Mouse (Mus musculus): ENCODE results near the gene Kcnk1. TPM values are rescaled to one million over a fixed set of nuclear protein-coding genes. Genes with fewer than 3 reads are reported as not detected.

Gene Kcnk1
- total and polyA plus RNA-seq, 2 experiments: 0.17 to 0.28 TPM

GRCm38 (mm10) chr8:126024891-126025290, 29.9 kb downstream of the Kcnk1 start:
- Histone ChIP-seq H3K79me2 (ENCODE audit: control insufficient read depth, insufficient read depth, low read length) (no peaks in the 10 kb centered on the region), H3K27me3 (ENCODE audit: control insufficient read depth, insufficient read depth, low read length) (no peaks in the 10 kb centered on the region), H3K4me3 (ENCODE audit: insufficient read depth, low read depth, low read length) (no peak overlapping the region), H3K4me1 (ENCODE audit: control insufficient read depth, insufficient read depth, low read length) (no peaks in the 10 kb centered on the region), H3K27ac (replicated peaks; ENCODE audit: insufficient read depth, low read depth, low read length) (no peak overlapping the region), H3K36me3 (ENCODE audit: control insufficient read depth, insufficient read depth, low read length) (no peaks in the 10 kb centered on the region), H3K9ac (ENCODE audit: low read depth, low read length) (no peak overlapping the region)
- DNase-seq (ENCODE audit: extremely low read depth, low read depth, low spot score): no peak
- TF ChIP-seq CTCF (IDR thresholded peaks at IDR 0.05; ENCODE audit: low read depth, low read length) (no peak), POLR2A (IDR thresholded peaks at IDR 0.05; ENCODE audit: extremely low read depth, insufficient read depth, low read length) (no peak)
- 93% methylated on average over 16 of the region's 16 CpGs for WGBS

DNA sequence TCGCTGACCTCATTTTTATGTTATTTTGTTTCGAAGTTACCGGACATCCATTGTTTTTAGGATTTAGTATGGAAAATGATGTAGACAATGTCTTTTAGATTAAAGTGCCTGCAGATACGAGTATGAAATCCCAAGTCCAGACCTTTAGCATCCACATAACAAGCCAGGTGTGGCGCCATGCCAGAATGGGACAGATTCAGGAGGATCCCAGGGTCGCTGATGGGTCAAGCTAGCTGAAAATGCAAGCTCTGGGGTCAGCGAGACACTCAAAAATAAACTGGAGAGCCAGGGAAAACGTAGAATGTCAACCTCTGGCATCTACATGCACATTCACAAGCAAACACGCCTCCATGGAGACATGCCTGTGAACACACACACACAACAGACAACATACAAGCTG, 31.2 kb downstream of the Kcnk1 start:
- H3K9ac ChIP-seq (ENCODE audit: low read depth, low read length): no peak overlapping the region
- no peak for DNase-seq (ENCODE audit: extremely low read depth, low read depth, low spot score)
- no peaks in the 10 kb centered on the region for H3K4me1 ChIP-seq (ENCODE audit: control insufficient read depth, insufficient read depth, low read length)
- 69% methylated on average over 9 of the region's 9 CpGs for WGBS
- no peak for TF ChIP-seq CTCF (IDR thresholded peaks at IDR 0.05; ENCODE audit: low read depth, low read length)
- TF ChIP-seq POLR2A (IDR thresholded peaks at IDR 0.05; ENCODE audit: extremely low read depth, insufficient read depth, low read length): no peak
- no peaks in the 10 kb centered on the region for H3K79me2 ChIP-seq (ENCODE audit: control insufficient read depth, insufficient read depth, low read length)
- no peak overlapping the region for H3K27ac ChIP-seq (replicated peaks; ENCODE audit: insufficient read depth, low read depth, low read length)
- no peak overlapping the region for H3K4me3 ChIP-seq (ENCODE audit: insufficient read depth, low read depth, low read length)
- no peaks in the 10 kb centered on the region for H3K27me3 ChIP-seq (ENCODE audit: control insufficient read depth, insufficient read depth, low read length)
- no peaks in the 10 kb centered on the region for H3K36me3 ChIP-seq (ENCODE audit: control insufficient read depth, insufficient read depth, low read length)

- Histone ChIP-seq H3K4me1 (ENCODE audit: control insufficient read depth, insufficient read depth, low read length) (no peaks in the 10 kb centered on the region), H3K79me2 (ENCODE audit: control insufficient read depth, insufficient read depth, low read length) (no peaks in the 10 kb centered on the region), H3K4me3 (ENCODE audit: insufficient read depth, low read depth, low read length) (no peak overlapping the region), H3K36me3 (ENCODE audit: control insufficient read depth, insufficient read depth, low read length) (no peaks in the 10 kb centered on the region), H3K27ac (replicated peaks; ENCODE audit: insufficient read depth, low read depth, low read length) (no peak overlapping the region), H3K9ac (ENCODE audit: low read depth, low read length) (no peak overlapping the region), H3K27me3 (ENCODE audit: control insufficient read depth, insufficient read depth, low read length) (no peaks in the 10 kb centered on the region)
- 31% methylated on average over 9 of the region's 9 CpGs for WGBS
- no peak for TF ChIP-seq CTCF (IDR thresholded peaks at IDR 0.05; ENCODE audit: low read depth, low read length)
- TF ChIP-seq POLR2A (IDR thresholded peaks at IDR 0.05; ENCODE audit: extremely low read depth, insufficient read depth, low read length): no peak
- peak; percentile 3 for DNase-seq (ENCODE audit: extremely low read depth, low read depth, low spot score)
Observed at GRCm38 (mm10) chr8:126026584-126026983, 31.6 kb downstream of the Kcnk1 start.

DNA sequence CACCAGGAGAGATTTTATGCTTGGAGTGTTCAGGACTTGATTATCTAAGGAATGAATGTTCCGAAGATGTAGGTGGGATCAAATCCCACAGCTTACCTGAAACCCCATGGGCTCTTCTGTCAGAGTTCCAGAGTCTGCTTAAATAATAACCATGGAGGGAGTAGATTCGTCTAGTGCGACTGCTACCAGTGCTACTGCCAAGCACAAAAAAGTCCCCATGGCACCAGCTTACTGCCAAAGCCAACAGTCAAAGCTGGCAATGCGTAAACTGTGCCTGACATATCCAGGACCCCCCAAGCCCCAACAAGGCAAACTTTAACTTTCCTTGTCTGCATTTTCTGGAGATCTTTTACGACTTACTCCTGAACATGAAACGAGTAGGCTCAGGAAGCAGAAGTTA, 32.5 kb downstream of the Kcnk1 start:
- H3K27ac ChIP-seq (replicated peaks; ENCODE audit: insufficient read depth, low read depth, low read length): no peak overlapping the region
- no peaks in the 10 kb centered on the region for H3K27me3 ChIP-seq (ENCODE audit: control insufficient read depth, insufficient read depth, low read length)
- TF ChIP-seq POLR2A (IDR thresholded peaks at IDR 0.05; ENCODE audit: extremely low read depth, insufficient read depth, low read length) (no peak), CTCF (IDR thresholded peaks at IDR 0.05; ENCODE audit: low read depth, low read length) (no peak)
- H3K4me3 ChIP-seq (ENCODE audit: insufficient read depth, low read depth, low read length): no peak overlapping the region
- H3K9ac ChIP-seq (ENCODE audit: low read depth, low read length): no peak overlapping the region
- H3K36me3 ChIP-seq (ENCODE audit: control insufficient read depth, insufficient read depth, low read length): no peaks in the 10 kb centered on the region
- 73% methylated on average over 6 of the region's 6 CpGs for WGBS
- no peaks in the 10 kb centered on the region for H3K4me1 ChIP-seq (ENCODE audit: control insufficient read depth, insufficient read depth, low read length)
- DNase-seq (ENCODE audit: extremely low read depth, low read depth, low spot score): no peak
- H3K79me2 ChIP-seq (ENCODE audit: control insufficient read depth, insufficient read depth, low read length): no peaks in the 10 kb centered on the region

- TF ChIP-seq POLR2A (IDR thresholded peaks at IDR 0.05; ENCODE audit: extremely low read depth, insufficient read depth, low read length) (no peak), CTCF (IDR thresholded peaks at IDR 0.05; ENCODE audit: low read depth, low read length) (no peak)
- Histone ChIP-seq H3K79me2 (ENCODE audit: control insufficient read depth, insufficient read depth, low read length) (no peaks in the 10 kb centered on the region), H3K4me3 (ENCODE audit: insufficient read depth, low read depth, low read length) (no peak overlapping the region), H3K4me1 (ENCODE audit: control insufficient read depth, insufficient read depth, low read length) (no peaks in the 10 kb centered on the region), H3K27me3 (ENCODE audit: control insufficient read depth, insufficient read depth, low read length) (no peaks in the 10 kb centered on the region), H3K9ac (ENCODE audit: low read depth, low read length) (no peak overlapping the region), H3K36me3 (ENCODE audit: control insufficient read depth, insufficient read depth, low read length) (no peaks in the 10 kb centered on the region), H3K27ac (replicated peaks; ENCODE audit: insufficient read depth, low read depth, low read length) (no peak overlapping the region)
- WGBS: 75% methylated on average over 6 of the region's 6 CpGs
- no peak for DNase-seq (ENCODE audit: extremely low read depth, low read depth, low spot score)
Observed at GRCm38 (mm10) chr8:126028941-126029340, 34.0 kb downstream of the Kcnk1 start.

DNA sequence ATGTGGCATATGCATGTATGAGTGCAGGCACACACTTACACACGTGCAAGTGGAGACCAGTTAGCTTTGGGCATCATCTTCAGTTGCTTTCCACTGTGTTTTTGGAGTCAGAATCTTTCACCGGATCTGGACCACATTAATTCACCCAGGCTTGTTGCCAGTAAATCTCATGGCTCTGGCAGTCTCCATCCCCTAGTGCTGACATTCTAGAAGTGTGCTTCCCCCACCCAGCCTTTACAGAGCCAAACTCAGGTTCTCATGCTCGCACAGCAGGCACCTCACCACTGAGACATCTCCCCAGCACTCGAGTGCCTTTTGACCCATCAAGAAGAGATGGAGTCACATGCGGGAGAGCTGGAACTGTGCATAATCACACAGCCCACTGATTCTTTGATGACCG, 37.8 kb downstream of the Kcnk1 start:
- TF ChIP-seq POLR2A (IDR thresholded peaks at IDR 0.05; ENCODE audit: extremely low read depth, insufficient read depth, low read length) (no peak), CTCF (IDR thresholded peaks at IDR 0.05; ENCODE audit: low read depth, low read length) (no peak)
- Histone ChIP-seq H3K79me2 (ENCODE audit: control insufficient read depth, insufficient read depth, low read length) (no peaks in the 10 kb centered on the region), H3K27me3 (ENCODE audit: control insufficient read depth, insufficient read depth, low read length) (no peaks in the 10 kb centered on the region), H3K9ac (ENCODE audit: low read depth, low read length) (no peak overlapping the region), H3K36me3 (ENCODE audit: control insufficient read depth, insufficient read depth, low read length) (no peaks in the 10 kb centered on the region), H3K27ac (replicated peaks; ENCODE audit: insufficient read depth, low read depth, low read length) (no peak overlapping the region), H3K4me3 (ENCODE audit: insufficient read depth, low read depth, low read length) (no peak overlapping the region), H3K4me1 (ENCODE audit: control insufficient read depth, insufficient read depth, low read length) (no peaks in the 10 kb centered on the region)
- no peak for DNase-seq (ENCODE audit: extremely low read depth, low read depth, low spot score)
- 85% methylated on average over 6 of the region's 6 CpGs for WGBS
